Mouse (Mus musculus): ENCODE measurements around the gene G0s2. TPM values are rescaled to one million over a fixed set of nuclear protein-coding genes. Genes with fewer than 3 reads are reported as not detected.

Gene G0s2
- total and polyA plus RNA-seq, 3 experiments, result 156 to 182 (median 178) TPM

GRCm38 (mm10) chr1:193252616-193253015 lies 20.4 kb downstream of the G0s2 start:
- DNase-seq, result no peak

- peak; percentile 16 for DNase-seq
Measured at GRCm38 (mm10) chr1:193251386-193251785, 21.6 kb downstream of the G0s2 start.

GRCm38 (mm10) chr1:193250026-193250425 lies 23.0 kb downstream of the G0s2 start:
- no peak for DNase-seq

GRCm38 (mm10) chr1:193244235-193244634 lies 28.8 kb downstream of the G0s2 start:
- DNase-seq, result no peak

- no peak for DNase-seq
Measured at GRCm38 (mm10) chr1:193243571-193244193, 29.3 kb downstream of the G0s2 start.

GRCm38 (mm10) chr1:193242863-193243262 lies 30.2 kb downstream of the G0s2 start:
- DNase-seq, result no peak

- DNase-seq, result peak; percentile 80
Measured at GRCm38 (mm10) chr1:193242238-193242637, 30.8 kb downstream of the G0s2 start.

GRCm38 (mm10) chr1:193241436-193241835 lies 31.6 kb downstream of the G0s2 start:
- DNase-seq, result no peak

- no peak for DNase-seq
Measured at GRCm38 (mm10) chr1:193238426-193238825, 34.6 kb downstream of the G0s2 start.

GRCm38 (mm10) chr1:193234930-193235329 lies 38.1 kb downstream of the G0s2 start:
- DNase-seq, result no peak

GRCm38 (mm10) chr1:193234130-193234645 lies 38.8 kb downstream of the G0s2 start:
- no peak for DNase-seq

GRCm38 (mm10) chr1:193232732-193233131 lies 40.3 kb downstream of the G0s2 start:
- no peak for DNase-seq

GRCm38 (mm10) chr1:193230935-193231334 lies 42.1 kb downstream of the G0s2 start:
- no peak for DNase-seq

- no peak for DNase-seq
Measured at GRCm38 (mm10) chr1:193230531-193230930, 42.5 kb downstream of the G0s2 start.

GRCm38 (mm10) chr1:193229570-193229969 lies 43.4 kb downstream of the G0s2 start:
- no peak for DNase-seq

- DNase-seq, result no peak
Measured at GRCm38 (mm10) chr1:193227537-193227936, 45.5 kb downstream of the G0s2 start.

- DNase-seq, result no peak
Measured at GRCm38 (mm10) chr1:193226724-193227522, 46.1 kb downstream of the G0s2 start.

GRCm38 (mm10) chr1:193226114-193226513 lies 46.9 kb downstream of the G0s2 start:
- DNase-seq, result no peak

GRCm38 (mm10) chr1:193225531-193225930 lies 47.5 kb downstream of the G0s2 start:
- no peak for DNase-seq

Data from adrenal gland, adult 2 months (tissue).